Mouse (Mus musculus) lung, adult 2 months (tissue): ENCODE measurements around the gene Napa.

Source experiments
- CTCF ChIP-seq: fragments of 200-500 bp; IDR thresholded peaks from 2 replicates; pipeline ENCODE4 v1.5.1; 2011; ENCODE audit warnings: mild to moderate bottlenecking, low read length, control low read depth; ENCODE audit not compliant: insufficient read depth
- POLR2A ChIP-seq: fragments of 200-500 bp; IDR thresholded peaks from 2 replicates; pipeline ENCODE4 v1.6.1; 2011; ENCODE audit warnings: low read depth, mild to moderate bottlenecking, control low read depth, low read length, borderline replicate concordance; ENCODE audit errors: extremely low read depth

- TF ChIP-seq CTCF (no peak), POLR2A (no peak)
Observed at GRCm38 (mm10) chr7:16128899-16129298, 30.6 kb downstream of the Napa start.
